Comparison of ENCODE assay signal across 8 mouse cellular contexts in the genomic region with DNA sequence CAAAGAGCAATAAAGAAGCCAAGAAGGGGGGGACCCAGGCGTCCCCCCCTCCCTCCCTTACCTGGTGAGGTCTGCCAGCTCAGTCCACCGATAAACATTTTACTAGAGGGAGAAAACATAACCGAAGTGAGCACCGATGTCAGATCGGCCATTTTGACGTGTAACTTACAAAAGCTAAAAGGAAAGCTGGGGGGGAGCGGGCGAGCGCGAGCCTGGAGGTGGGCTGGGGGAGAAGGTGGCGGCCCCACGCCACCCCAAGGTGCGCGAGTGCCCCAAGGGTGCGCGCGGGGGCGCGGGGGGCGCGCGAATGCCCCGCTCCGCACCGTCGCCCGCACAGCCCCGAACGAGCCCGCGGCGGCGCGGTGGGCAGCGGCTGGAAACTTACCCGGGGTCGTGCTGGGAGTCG. TPM values are rescaled to one million over a fixed set of nuclear protein-coding genes. Genes with fewer than 3 reads are reported as not detected.
DNase-seq lines count a peak whose midpoint lies in the region; ATAC-seq and TF ChIP-seq lines count a peak whose summit lies in the region.

No protein-coding gene starts in this region.

- no peaks in the 10 kb centered on the region for H3K27me3 ChIP-seq in kidney, embryonic 15.5 days
- no peaks in the 10 kb centered on the region for H3K27me3 ChIP-seq in G1E (ENCODE audit: insufficient read depth, low read length)
- H3K27me3 ChIP-seq in limb, embryonic 14.5 days (ENCODE audit: control insufficient read depth, insufficient read depth, low read length) = no peaks in the 10 kb centered on the region
- H3K27me3 ChIP-seq in neural tube, embryonic 13.5 days = no peaks in the 10 kb centered on the region

- TF ChIP-seq CTCF in G1E (IDR thresholded peaks at IDR 0.05; ENCODE audit: low read depth, low read length) = no peak

- H3K4me1 ChIP-seq in kidney, embryonic 15.5 days = peaks cover 57% of the 10 kb centered on the region
- H3K4me1 ChIP-seq in G1E (ENCODE audit: insufficient read depth, low read depth, low read length) = peaks cover 52% of the 10 kb centered on the region
- H3K4me1 ChIP-seq in limb, embryonic 14.5 days (ENCODE audit: control insufficient read depth, insufficient read depth, low read length) = peaks cover 19% of the 10 kb centered on the region
- H3K4me1 ChIP-seq in neural tube, embryonic 13.5 days (replicated peaks) = peaks cover 58% of the 10 kb centered on the region

- WGBS in kidney, embryonic 15.5 days = under 1% methylated on average over 35 of the region's 38 CpGs
- WGBS in limb, embryonic 14.5 days = 0% methylated on average over 19 of the region's 38 CpGs
- WGBS in neural tube, embryonic 13.5 days = 3% methylated on average over 32 of the region's 38 CpGs

- H3K36me3 ChIP-seq in kidney, embryonic 15.5 days = peaks cover under 1% of the 10 kb centered on the region; the same call in 1 of the 2 replicates
- H3K36me3 ChIP-seq in G1E (replicated peaks) = peaks cover 44% of the 10 kb centered on the region
- peaks cover 7% of the 10 kb centered on the region for H3K36me3 ChIP-seq in limb, embryonic 14.5 days (ENCODE audit: control insufficient read depth, insufficient read depth, low read length)
- H3K36me3 ChIP-seq in neural tube, embryonic 13.5 days = 0 out of 2 replicates have a peak, but pooled peaks cover under 1% of the 10 kb centered on the region

- no peaks in the 10 kb centered on the region for H3K9me3 ChIP-seq in kidney, embryonic 15.5 days (replicated peaks)
- no peaks in the 10 kb centered on the region for H3K9me3 ChIP-seq in G1E (replicated peaks)
- H3K9me3 ChIP-seq in limb, embryonic 14.5 days (ENCODE audit: control insufficient read depth, low read length) = no peaks in the 10 kb centered on the region
- H3K9me3 ChIP-seq in neural tube, embryonic 13.5 days = no peaks in the 10 kb centered on the region

- no peak for TF ChIP-seq POLR2A in limb, embryonic 14.5 days (IDR thresholded peaks at IDR 0.05; ENCODE audit: borderline replicate concordance, extremely low read depth, insufficient read depth, insufficient read length)

- ATAC-seq in kidney, embryonic 15.5 days (replicated peaks; ENCODE audit: low FRiP score) = peak; percentile 41
- no peak for ATAC-seq in G1E (ENCODE audit: extremely low read depth, insufficient number of reproducible peaks, low FRiP score, poor library complexity, severe bottlenecking)
- ATAC-seq in erythroblast, adult 5-6 weeks (replicated peaks; ENCODE audit: low FRiP score, poor library complexity, severe bottlenecking) = 0 out of 2 replicates have a peak, but pooled peaks have one; percentile 2
- ATAC-seq in limb, embryonic 14.5 days (ENCODE audit: low FRiP score, low read depth) = peak; percentile 25; the same call in 1 of the 2 replicates
- ATAC-seq in neural tube, embryonic 13.5 days (ENCODE audit: low read depth) = peak; percentile 50

- H3K4me3 ChIP-seq in kidney, embryonic 15.5 days (replicated peaks) = peak overlapping the region; percentile 95
- H3K4me3 ChIP-seq in G1E (ENCODE audit: low read depth, low read length) = peak overlapping the region; percentile 91
- H3K4me3 ChIP-seq in limb, embryonic 14.5 days (replicated peaks; ENCODE audit: low read length) = peak overlapping the region; percentile 96
- peak overlapping the region; percentile 92 for H3K4me3 ChIP-seq in neural tube, embryonic 13.5 days

- peak overlapping the region; percentile 97 for H3K9ac ChIP-seq in kidney, embryonic 15.5 days
- H3K9ac ChIP-seq in limb, embryonic 14.5 days (ENCODE audit: low read depth, low read length, severe bottlenecking) = peak overlapping the region; percentile 97
- peak overlapping the region; percentile 99 for H3K9ac ChIP-seq in neural tube, embryonic 13.5 days

- H3K4me2 ChIP-seq in kidney, embryonic 15.5 days = peak overlapping the region; percentile 95
- H3K4me2 ChIP-seq in limb, embryonic 14.5 days (replicated peaks; ENCODE audit: low read depth, low read length, severe bottlenecking) = peak overlapping the region; percentile 92
- H3K4me2 ChIP-seq in neural tube, embryonic 13.5 days = peak overlapping the region; percentile 89

- no peak for DNase-seq in kidney, adult 11 months
- peak; percentile 34 for DNase-seq in G1E (ENCODE audit: low spot score)
- DNase-seq in limb, embryonic 14.5 days (ENCODE audit: low spot score) = no peak
- DNase-seq in urinary bladder, adult 18-20 months (ENCODE audit: low spot score in 2 of 2) = no peak
- no peak for DNase-seq in cerebellum, adult 18-20 months

- peak overlapping the region; percentile 95 for H3K27ac ChIP-seq in kidney, embryonic 15.5 days
- peak overlapping the region; percentile 90 for H3K27ac ChIP-seq in limb, embryonic 14.5 days (replicated peaks; ENCODE audit: low read depth, low read length)
- H3K27ac ChIP-seq in neural tube, embryonic 13.5 days (replicated peaks) = peak overlapping the region; percentile 94

RNA-seq across cellular contexts. Expression of gene Msi2, which starts 0.7 kb away (rescaled TPM):
- polyA plus RNA-seq in kidney, embryonic 15.5 days (2015; fragmentation: Nextera tagmentation; extraction: Ambion mirVana) = 29.1 and 29.3 TPM in 2 replicates
- total RNA-seq in G1E (2014; fragmentation: Nextera tagmentation) (197 and 198 TPM in 2 replicates), G1E (2017) (88.2 and 144 TPM in 2 replicates)
- polyA plus RNA-seq in G1E (2012) = 26.3 and 36.5 TPM in 2 replicates
- 6.5 and 10.2 TPM in 2 replicates for total RNA-seq in erythroblast, adult 5-6 weeks (2015; ENCODE audit: low replicate concordance)
- 8.6 and 13.9 TPM in 2 replicates for total RNA-seq in erythroblast, adult 5-6 weeks (2017; ENCODE audit: low replicate concordance)
- 36.5 and 45.3 TPM in 2 replicates for polyA plus RNA-seq in limb, embryonic 14.5 days (2012; rRNA removed)
- polyA plus RNA-seq in limb, embryonic 14.5 days (2014; fragmentation: Nextera tagmentation; extraction: Ambion mirVana) = 13.9 and 14.8 TPM in 2 replicates
- 20.9 and 21.7 TPM in 2 replicates for polyA plus RNA-seq in neural tube, embryonic 13.5 days (2015; fragmentation: Nextera tagmentation; extraction: Ambion mirVana)
